Mouse (Mus musculus): ENCODE data around the gene Nudt14. TPM values are rescaled to one million over a fixed set of nuclear protein-coding genes. Genes with fewer than 3 reads are reported as not detected.

Nudt14 gene
- polyA plus RNA-seq (2012), result 25.3 and 26.5 TPM in 2 replicates

DNA sequence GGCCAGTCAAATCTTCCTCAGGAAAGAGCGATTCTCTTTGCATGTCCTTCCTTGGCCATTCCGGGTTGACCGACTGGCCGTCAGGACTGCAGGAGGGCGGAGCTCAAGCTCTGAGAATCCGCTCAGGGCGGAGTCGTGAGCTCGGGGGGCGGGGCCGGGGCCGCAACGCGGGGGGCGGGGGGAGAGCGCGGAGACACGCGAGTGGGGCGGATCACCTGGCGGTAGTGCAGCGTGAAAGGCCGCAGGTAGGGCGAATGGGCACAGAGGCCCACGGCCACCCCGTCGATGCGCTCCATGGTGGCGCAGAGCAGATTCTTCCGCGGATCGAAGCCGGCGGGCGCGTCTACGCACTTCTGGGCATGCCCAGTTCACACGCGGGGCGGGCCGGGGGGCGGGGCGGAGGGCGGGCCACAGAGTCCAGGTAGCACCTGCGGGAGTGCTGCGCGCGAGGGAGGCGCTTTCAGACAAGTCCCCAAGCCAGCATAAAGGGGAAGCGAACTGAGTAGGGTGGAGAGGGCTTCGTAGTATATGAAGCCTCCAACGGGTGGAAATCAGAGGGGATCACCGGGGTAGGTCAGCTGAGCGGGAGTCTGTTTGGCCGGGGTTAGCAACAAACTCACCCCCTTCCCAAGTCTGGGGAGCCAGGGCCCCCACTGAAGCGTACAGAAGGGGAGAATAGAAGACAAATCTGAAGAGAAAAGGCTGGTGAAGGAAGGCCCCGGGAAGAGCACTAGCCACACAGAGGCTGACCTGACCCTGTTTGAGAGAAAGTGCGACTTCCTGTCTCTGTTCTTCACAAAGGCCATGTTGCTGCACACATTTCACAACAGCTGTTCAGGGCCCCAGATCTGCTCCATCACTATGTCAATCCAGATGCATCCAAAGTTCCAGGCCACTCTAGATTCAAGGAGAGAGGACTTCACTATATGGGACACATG lies at the start of gene Nudt14:
TSS of gene Nudt14 (minus strand) at position 349 of the 938 bp plus-strand sequence.

DNA sequence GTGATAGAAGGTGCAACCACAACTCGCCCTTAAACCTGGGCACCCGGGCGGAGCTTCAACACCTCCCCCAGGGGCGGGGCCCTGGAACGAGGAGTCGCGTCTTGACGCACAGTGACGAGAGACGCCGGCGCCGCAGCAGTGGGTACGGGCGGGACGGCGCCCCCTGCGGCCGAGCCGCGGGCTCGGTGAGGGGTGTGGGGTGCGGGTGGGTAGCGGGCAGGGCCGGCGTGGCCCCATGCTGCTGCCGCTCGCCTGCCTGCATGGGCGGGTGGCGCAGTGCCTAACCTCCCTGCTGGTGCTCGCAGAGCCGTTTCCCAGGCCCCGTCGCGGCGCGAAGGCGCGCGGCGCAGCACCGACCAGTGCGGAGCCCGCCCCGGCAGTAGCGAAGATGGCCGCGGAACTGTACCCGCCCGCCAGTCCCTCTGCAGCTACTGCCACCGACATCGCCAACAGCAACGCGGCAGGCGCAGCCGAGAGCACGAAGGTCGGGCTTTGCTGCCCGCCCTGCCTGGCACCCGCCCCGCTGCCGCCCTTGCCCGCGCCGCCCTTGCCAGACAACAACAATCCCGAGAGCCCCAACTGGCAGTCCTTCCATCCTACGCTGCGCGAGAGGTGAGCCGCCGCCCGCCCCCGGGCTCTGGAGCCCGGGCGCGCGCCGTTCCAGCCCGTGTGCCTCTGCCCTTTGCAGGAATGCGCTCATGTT lies 34.6 kb upstream of the Nudt14 start, which contains the start of gene Btbd6:
TSS of gene Btbd6 (plus strand) at position 112 of the 703 bp plus-strand sequence.

DNA sequence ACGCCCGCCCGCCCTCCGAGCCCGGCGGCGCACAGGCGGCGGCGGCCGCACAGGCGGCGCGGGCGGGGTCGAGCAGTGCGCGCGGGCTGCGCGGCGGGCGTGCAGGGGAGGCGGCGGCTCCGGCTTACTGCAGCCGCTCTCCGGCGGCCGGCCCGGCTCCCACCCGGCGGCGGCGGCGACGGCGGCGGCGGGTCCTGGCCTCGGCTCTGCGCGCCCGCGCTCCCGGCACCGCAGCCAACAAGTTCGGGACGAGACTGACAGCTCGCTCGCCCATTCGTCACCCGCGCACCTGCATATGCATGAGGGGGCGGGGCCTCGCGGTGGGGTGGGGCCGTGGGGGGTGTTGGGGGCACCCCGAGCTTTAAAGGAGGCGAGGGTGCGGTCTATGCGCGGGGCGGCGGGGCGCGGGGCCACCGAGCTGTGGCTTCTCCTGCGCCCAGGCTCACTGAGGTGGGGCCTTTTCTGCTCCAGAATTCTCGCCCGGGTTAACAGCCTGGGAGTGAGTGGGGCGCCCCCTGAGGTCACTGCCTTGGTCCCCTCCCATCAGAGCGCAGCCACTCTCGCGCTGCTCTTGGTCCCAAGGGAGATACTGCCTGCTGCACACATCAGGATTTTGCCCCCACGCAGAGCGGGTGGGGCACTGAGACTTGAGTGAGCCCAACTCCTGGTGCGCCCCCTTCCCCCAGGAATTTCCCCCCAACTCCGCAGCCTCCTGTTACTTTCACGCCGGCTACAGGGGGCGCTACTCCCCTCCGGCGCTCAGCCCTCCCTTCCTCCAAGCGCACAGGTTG lies 12.2 kb downstream of the Nudt14 start, which contains the start of gene Jag2:
TSS of gene Jag2 (minus strand) at position 215 of the 791 bp plus-strand sequence.

Other genes starting within 250 kb of the Nudt14 start
- 5.2 and 8.6 TPM in 2 replicates for gene Cep170b, start 221.7 kb downstream of the Nudt14 start, polyA plus RNA-seq (2012)
- 23.9 and 54.7 TPM in 2 replicates for gene Pld4, start 181.5 kb downstream of the Nudt14 start, polyA plus RNA-seq (2012)
- gene Ahnak2, start 139.5 kb downstream of the Nudt14 start, polyA plus RNA-seq (2012), result 0.01 TPM in 1 of 2 replicates, not detected in the other
- gene Clba1, start 133.2 kb downstream of the Nudt14 start, polyA plus RNA-seq (2012), result 1.7 and 2.4 TPM in 2 replicates
- 24.9 and 28.0 TPM in 2 replicates for gene Cdca4, start 112.7 kb downstream of the Nudt14 start, polyA plus RNA-seq (2012)
- gene Gpr132, start 73.9 kb downstream of the Nudt14 start, polyA plus RNA-seq (2012), result 6.3 and 8.1 TPM in 2 replicates
- 13.5 and 30.2 TPM in 2 replicates for gene Jag2, start 12.3 kb downstream of the Nudt14 start, polyA plus RNA-seq (2012)
- 40.9 and 59.2 TPM in 2 replicates for gene Btbd6, start 34.4 kb upstream of the Nudt14 start, polyA plus RNA-seq (2012)
- 33.5 and 49.8 TPM in 2 replicates for gene Brf1, start 58.6 kb upstream of the Nudt14 start, polyA plus RNA-seq (2012)
- gene Pacs2, start 72.4 kb upstream of the Nudt14 start, polyA plus RNA-seq (2012), result 22.2 and 24.2 TPM in 2 replicates
- gene Tex22, start 132.4 kb upstream of the Nudt14 start, polyA plus RNA-seq (2012), result 0.05 TPM in 1 of 2 replicates, not detected in the other
- gene Mta1, start 156.2 kb upstream of the Nudt14 start, polyA plus RNA-seq (2012), result 256 and 328 TPM in 2 replicates
- gene Crip2, start 198.1 kb upstream of the Nudt14 start, polyA plus RNA-seq (2012), result 32.2 and 37.5 TPM in 2 replicates
- 259 and 275 TPM in 2 replicates for gene Crip1, start 204.2 kb upstream of the Nudt14 start, polyA plus RNA-seq (2012)
- 25.9 and 31.5 TPM in 2 replicates for gene Tedc1, start 214.3 kb upstream of the Nudt14 start, polyA plus RNA-seq (2012)
- 0.73 and 1.7 TPM in 2 replicates for gene Tmem121, start 243.8 kb upstream of the Nudt14 start, polyA plus RNA-seq (2012)